In genomic region chr5:9161456-9162041, GRCm38 (mm10) we compare ENCODE assay signal across 8 mouse cellular contexts. TPM values are rescaled to one million over a fixed set of nuclear protein-coding genes. Genes with fewer than 3 reads are reported as not detected.
A peak's percentile ranks its signal among the peaks of the same experiment; 100 is the strongest.
DNase-seq lines count a peak whose midpoint lies in the region; ATAC-seq lines count a peak whose summit lies in the region.

Gene Dmtf1, minus strand, starts transcription at chr5:9161776.

- H3K4me2 ChIP-seq in hindbrain, embryonic 15.5 days = peak within 1 kb of the TSS; percentile 76

- DNase-seq in T-cell, adult 2 months (ENCODE audit: low spot score) = peak; percentile 87
- DNase-seq in cerebellum, postnatal 36 days = peak; percentile 87 to 89
- DNase-seq in frontal cortex, postnatal 36 days (ENCODE audit: low spot score in 2 of 2) = peak; percentile 90 to 91
- DNase-seq in left cerebral cortex, adult 11 months (ENCODE audit: low spot score) = peak; percentile 89
- DNase-seq in lung, postnatal 4 days = peak; percentile 92 to 95
- peak; percentile 92 for DNase-seq in retina, postnatal 7 days (ENCODE audit: low read depth, low spot score)
- peak; percentile 85 for DNase-seq in urinary bladder, adult 2 months (ENCODE audit: low spot score)

- WGBS in hindbrain, embryonic 15.5 days = under 1% methylated on average over 64 of the region's 64 CpGs

- ATAC-seq in hindbrain, embryonic 15.5 days (ENCODE audit: low FRiP score, low read depth) = peak; percentile 96

- H3K9me3 ChIP-seq in hindbrain, embryonic 15.5 days = no peaks in the 10 kb centered on the region

- peak within 1 kb of the TSS; percentile 99 for H3K27ac ChIP-seq in hindbrain, embryonic 15.5 days (replicated peaks)

- H3K36me3 ChIP-seq in hindbrain, embryonic 15.5 days = no peaks in the 10 kb centered on the region

- H3K9ac ChIP-seq in hindbrain, embryonic 15.5 days = peak within 1 kb of the TSS; percentile 96

- no peaks in the 10 kb centered on the region for H3K27me3 ChIP-seq in hindbrain, embryonic 15.5 days

- H3K4me1 ChIP-seq in hindbrain, embryonic 15.5 days (replicated peaks) = peaks cover 33% of the 10 kb centered on the region

- peak within 1 kb of the TSS; percentile 96 for H3K4me3 ChIP-seq in hindbrain, embryonic 15.5 days

RNA-seq across cellular contexts. Expression of gene Dmtf1, which starts in this region (rescaled TPM):
- polyA plus RNA-seq in hindbrain, embryonic 15.5 days (2015; fragmentation: Nextera tagmentation; extraction: Ambion mirVana) = 55.8 and 56.1 TPM in 2 replicates
- polyA plus RNA-seq in urinary bladder, adult 2 months (2012; rRNA removed) = 37.6 and 49.0 TPM in 2 replicates

Comparison
In these comparisons a context has a peak if more than half of its experiments do, and no peak if none do; other contexts are left out.
1. Peak in every context shown above with its lines: DNase-seq, ATAC-seq, H3K4me3 ChIP-seq and H3K27ac ChIP-seq.